8 mouse cellular contexts compared by ENCODE assay signal in genomic region chr12:86890091-86890720, GRCm38 (mm10). TPM values are rescaled to one million over a fixed set of nuclear protein-coding genes. Genes with fewer than 3 reads are reported as not detected.
DNase-seq lines count a peak whose midpoint lies in the region; ATAC-seq and TF ChIP-seq lines count a peak whose summit lies in the region.

No protein-coding gene starts in this region.

- no peak for DNase-seq in lung, adult 2 months
- DNase-seq in heart, postnatal 0 days (ENCODE audit: low spot score): no peak
- no peak for DNase-seq in retina, postnatal 1 day
- DNase-seq in thymus, postnatal 25 days: no peak

- no peaks in the 10 kb centered on the region for H3K36me3 ChIP-seq in lung, embryonic 16.5 days (ENCODE audit: control insufficient read depth, insufficient read depth, low read length)
- H3K36me3 ChIP-seq in heart, postnatal 0 days (replicated peaks; ENCODE audit: control insufficient read depth, insufficient read depth, low read length): no peaks in the 10 kb centered on the region
- H3K36me3 ChIP-seq in limb, embryonic 12.5 days: no peaks in the 10 kb centered on the region
- H3K36me3 ChIP-seq in stomach, embryonic 15.5 days: no peaks in the 10 kb centered on the region

- no peaks in the 10 kb centered on the region for H3K9me3 ChIP-seq in lung, embryonic 16.5 days (ENCODE audit: control insufficient read depth, low read length)
- H3K9me3 ChIP-seq in heart, postnatal 0 days (replicated peaks; ENCODE audit: control insufficient read depth, low read length): no peaks in the 10 kb centered on the region
- no peaks in the 10 kb centered on the region for H3K9me3 ChIP-seq in limb, embryonic 12.5 days
- H3K9me3 ChIP-seq in stomach, embryonic 15.5 days: no peaks in the 10 kb centered on the region

- H3K4me1 ChIP-seq in lung, embryonic 16.5 days (replicated peaks; ENCODE audit: control insufficient read depth, insufficient read depth, low read length): peaks cover 81% of the 10 kb centered on the region
- H3K4me1 ChIP-seq in lung, adult 2 months (ENCODE audit: control insufficient read depth, insufficient read depth, low read length): peaks cover 39% of the 10 kb centered on the region
- H3K4me1 ChIP-seq in heart, postnatal 0 days (ENCODE audit: control insufficient read depth, insufficient read depth): peaks cover 59% of the 10 kb centered on the region
- H3K4me1 ChIP-seq in limb, embryonic 12.5 days (replicated peaks): peaks cover 91% of the 10 kb centered on the region
- peaks cover 81% of the 10 kb centered on the region for H3K4me1 ChIP-seq in stomach, embryonic 15.5 days

- no peak for ATAC-seq in lung, embryonic 16.5 days (ENCODE audit: low read depth)
- ATAC-seq in heart, postnatal 0 days (ENCODE audit: insufficient read depth, low read depth): no peak
- ATAC-seq in limb, embryonic 12.5 days (ENCODE audit: insufficient number of reproducible peaks, insufficient read depth, low FRiP score, low TSS enrichment, low read depth): no peak
- no peak for ATAC-seq in stomach, embryonic 15.5 days (ENCODE audit: insufficient read depth, low FRiP score, low read depth)
- ATAC-seq in frontal cortex, adult (ENCODE audit: low TSS enrichment): no peak

- no peak for TF ChIP-seq POLR2A in lung, adult 2 months (IDR thresholded peaks at IDR 0.05; ENCODE audit: borderline replicate concordance, extremely low read depth, low read depth, low read length)

- TF ChIP-seq EP300 in heart, postnatal 0 days (IDR thresholded peaks at IDR 0.05; ENCODE audit: low read depth): no peak

- no peak for TF ChIP-seq CTCF in lung, adult 2 months (IDR thresholded peaks at IDR 0.05; ENCODE audit: insufficient read depth, low read length)
- peak; percentile 17 for TF ChIP-seq CTCF in heart, postnatal 0 days (IDR thresholded peaks at IDR 0.05; ENCODE audit: low read depth)

- H3K27ac ChIP-seq in lung, embryonic 16.5 days (ENCODE audit: low read length): peak overlapping the region; percentile 100
- peak overlapping the region; percentile 100 for H3K27ac ChIP-seq in heart, postnatal 0 days (ENCODE audit: low read depth)
- H3K27ac ChIP-seq in limb, embryonic 12.5 days: peak overlapping the region; percentile 99
- H3K27ac ChIP-seq in stomach, embryonic 15.5 days: peak overlapping the region; percentile 96

- no peak overlapping the region for H3K4me3 ChIP-seq in lung, embryonic 16.5 days (ENCODE audit: low read length)
- H3K4me3 ChIP-seq in lung, adult 2 months (replicated peaks; ENCODE audit: extremely low read depth, low read depth, low read length): no peak overlapping the region
- no peak overlapping the region for H3K4me3 ChIP-seq in heart, postnatal 0 days (ENCODE audit: low read depth, low read length)
- no peak overlapping the region for H3K4me3 ChIP-seq in limb, embryonic 12.5 days (replicated peaks)
- no peak overlapping the region for H3K4me3 ChIP-seq in stomach, embryonic 15.5 days (replicated peaks)

- peak overlapping the region; percentile 72 for H3K9ac ChIP-seq in lung, embryonic 16.5 days (ENCODE audit: low read length)
- H3K9ac ChIP-seq in heart, postnatal 0 days (replicated peaks; ENCODE audit: low read depth, low read length): peak overlapping the region; percentile 37
- H3K9ac ChIP-seq in limb, embryonic 12.5 days (replicated peaks): no peak overlapping the region
- H3K9ac ChIP-seq in stomach, embryonic 15.5 days: no peak overlapping the region

- H3K4me2 ChIP-seq in lung, embryonic 16.5 days (ENCODE audit: low read depth, low read length): peak overlapping the region; percentile 71
- no peak overlapping the region for H3K4me2 ChIP-seq in heart, postnatal 0 days (ENCODE audit: low read depth, low read length)
- H3K4me2 ChIP-seq in limb, embryonic 12.5 days: 0 out of 2 replicates have a peak overlapping the region, but pooled peaks have one; percentile 65
- peak overlapping the region; percentile 53 for H3K4me2 ChIP-seq in stomach, embryonic 15.5 days

- no peaks in the 10 kb centered on the region for H3K27me3 ChIP-seq in lung, embryonic 16.5 days (ENCODE audit: control insufficient read depth, insufficient read depth, low read depth, low read length)
- no peaks in the 10 kb centered on the region for H3K27me3 ChIP-seq in heart, postnatal 0 days (ENCODE audit: control insufficient read depth, insufficient read depth, low read length)
- no peaks in the 10 kb centered on the region for H3K27me3 ChIP-seq in limb, embryonic 12.5 days
- no peaks in the 10 kb centered on the region for H3K27me3 ChIP-seq in stomach, embryonic 15.5 days (replicated peaks)

- 50% methylated on average over 12 of the region's 12 CpGs for WGBS in lung, embryonic 16.5 days
- 63% methylated on average over 12 of the region's 12 CpGs for WGBS in lung, adult 2 months
- 65% methylated on average over 12 of the region's 12 CpGs for WGBS in heart, postnatal 0 days
- 69% methylated on average over 12 of the region's 12 CpGs for WGBS in limb, embryonic 12.5 days
- WGBS in stomach, embryonic 15.5 days: 57% methylated on average over 12 of the region's 12 CpGs

RNA-seq across cellular contexts. Expression of gene Irf2bpl, which starts 5.6 kb away (rescaled TPM):
- polyA plus RNA-seq in lung, embryonic 16.5 days (2015; fragmentation: Nextera tagmentation; extraction: Ambion mirVana): 28.8 and 34.2 TPM in 2 replicates
- 50.0 and 79.4 TPM in 2 replicates for polyA plus RNA-seq in lung, adult 2 months (2012; rRNA removed)
- 74.0 and 88.5 TPM in 2 replicates for total RNA-seq in heart, postnatal 0 days (2014; rRNA removed; ENCODE audit: low replicate concordance)
- 26.4 and 30.0 TPM in 2 replicates for polyA plus RNA-seq in heart, postnatal 0 days (2015; fragmentation: Nextera tagmentation; extraction: Ambion mirVana)
- 55.7 and 57.2 TPM in 2 replicates for polyA plus RNA-seq in limb, embryonic 12.5 days (2016; fragmentation: Nextera tagmentation; extraction: Ambion mirVana)
- 28.4 and 29.3 TPM in 2 replicates for polyA plus RNA-seq in stomach, embryonic 15.5 days (2015; fragmentation: Nextera tagmentation; extraction: Ambion mirVana)

RNA-seq across cellular contexts. Expression of gene Cipc, which starts 56.6 kb away (rescaled TPM):
- polyA plus RNA-seq in lung, embryonic 16.5 days (2015; fragmentation: Nextera tagmentation; extraction: Ambion mirVana): 18.9 and 20.2 TPM in 2 replicates
- polyA plus RNA-seq in lung, adult 2 months (2012; rRNA removed): 27.2 and 33.9 TPM in 2 replicates
- total RNA-seq in heart, postnatal 0 days (2014; rRNA removed; ENCODE audit: low replicate concordance): 26.2 and 41.6 TPM in 2 replicates
- 18.7 and 20.9 TPM in 2 replicates for polyA plus RNA-seq in heart, postnatal 0 days (2015; fragmentation: Nextera tagmentation; extraction: Ambion mirVana)
- 30.8 and 33.1 TPM in 2 replicates for polyA plus RNA-seq in limb, embryonic 12.5 days (2016; fragmentation: Nextera tagmentation; extraction: Ambion mirVana)
- polyA plus RNA-seq in stomach, embryonic 15.5 days (2015; fragmentation: Nextera tagmentation; extraction: Ambion mirVana): 15.4 and 15.7 TPM in 2 replicates

Comparison
In these comparisons a context has a peak if more than half of its experiments do, and no peak if none do; other contexts are left out.
1. H3K9ac ChIP-seq: peak in lung, embryonic 16.5 days (single experiment) and heart, postnatal 0 days (single experiment); none in limb, embryonic 12.5 days (single experiment) and stomach, embryonic 15.5 days (single experiment).
2. Peak in every context shown above with its lines, with median percentiles within 50 percentile points of each other: H3K27ac ChIP-seq.